Mouse (Mus musculus): ENCODE data around the gene Csrp3.

DNA sequence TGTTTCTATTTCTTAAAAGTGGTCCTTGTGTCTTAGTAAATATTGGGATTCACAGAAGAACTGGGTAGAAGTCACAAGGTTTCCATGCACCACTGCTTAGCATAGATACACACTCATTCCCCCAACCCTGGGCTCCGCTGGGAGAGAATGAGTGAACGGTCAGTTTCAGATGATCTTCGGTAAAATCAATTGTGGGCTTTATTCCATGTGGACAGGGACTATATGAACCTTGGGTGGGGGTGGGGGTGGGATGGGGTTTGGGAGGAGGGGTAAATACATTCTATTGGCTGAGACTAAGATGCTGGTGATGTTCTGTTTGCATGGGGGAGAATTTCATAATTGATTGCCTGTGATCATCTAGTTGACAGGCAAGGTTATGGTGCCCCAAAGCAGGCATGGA lies 7.6 kb upstream of the Csrp3 start:
- TF ChIP-seq POLR2A (IDR thresholded peaks at IDR 0.05; ENCODE audit: borderline replicate concordance, control insufficient read depth, low read depth, low read length) (no peak), CTCF (IDR thresholded peaks at IDR 0.05; ENCODE audit: control insufficient read depth, insufficient read depth, low read length) (no peak)

Measured in bone marrow, adult 2 months (tissue).